Mouse (Mus musculus): ENCODE results near the gene March8. TPM values are rescaled to one million over a fixed set of nuclear protein-coding genes. Genes with fewer than 3 reads are reported as not detected.

Gene March8
- polyA plus RNA-seq, 1 experiment: 112 TPM

GRCm38 (mm10) chr6:116383582-116383981 lies 45.8 kb downstream of the March8 start:
- Histone ChIP-seq H3K4me3 (ENCODE audit: insufficient read depth, low read depth, low read length) (no peak overlapping the region), H3K36me3 (ENCODE audit: control insufficient read depth, insufficient read depth, low read length) (no peaks in the 10 kb centered on the region), H3K4me1 (ENCODE audit: control insufficient read depth, insufficient read depth, low read length) (peaks cover 26% of the 10 kb centered on the region), H3K27me3 (replicated peaks; ENCODE audit: control insufficient read depth, insufficient read depth, low read length) (no peaks in the 10 kb centered on the region), H3K27ac (ENCODE audit: insufficient read depth, low read depth, low read length) (peak overlapping the region; percentile 68)
- WGBS: 52% methylated on average over 10 of the region's 10 CpGs
- no peak for TF ChIP-seq CTCF (conservative IDR thresholded peaks at IDR 0.05; ENCODE audit: insufficient read depth, insufficient read length, low read depth, low read length)
- TF ChIP-seq POLR2A (IDR thresholded peaks at IDR 0.05; ENCODE audit: low read depth, low read length): no peak
- DNase-seq: peak; percentile 63

GRCm38 (mm10) chr6:116385194-116386044 lies 47.6 kb downstream of the March8 start:
- peak; percentile 45 for DNase-seq

GRCm38 (mm10) chr6:116386045-116386415 lies 48.2 kb downstream of the March8 start:
- peak overlapping the region; percentile 37 for H3K27ac ChIP-seq (ENCODE audit: insufficient read depth, low read depth, low read length)
- H3K27me3 ChIP-seq (replicated peaks; ENCODE audit: control insufficient read depth, insufficient read depth, low read length): no peaks in the 10 kb centered on the region

More at GRCm38 (mm10) chr6:116385194-116386044, 47.6 kb downstream of the March8 start:
- WGBS: 25% methylated on average over 5 of the region's 5 CpGs
- TF ChIP-seq CTCF (conservative IDR thresholded peaks at IDR 0.05; ENCODE audit: insufficient read depth, insufficient read length, low read depth, low read length): no peak
- no peak for TF ChIP-seq POLR2A (IDR thresholded peaks at IDR 0.05; ENCODE audit: low read depth, low read length)
- H3K4me1 ChIP-seq (ENCODE audit: control insufficient read depth, insufficient read depth, low read length): peaks cover 24% of the 10 kb centered on the region
- H3K36me3 ChIP-seq (ENCODE audit: control insufficient read depth, insufficient read depth, low read length): no peaks in the 10 kb centered on the region
- no peak overlapping the region for H3K4me3 ChIP-seq (ENCODE audit: insufficient read depth, low read depth, low read length)
- no peaks in the 10 kb centered on the region for H3K27me3 ChIP-seq (replicated peaks; ENCODE audit: control insufficient read depth, insufficient read depth, low read length)
- H3K27ac ChIP-seq (ENCODE audit: insufficient read depth, low read depth, low read length): peak overlapping the region; percentile 84

GRCm38 (mm10) chr6:116386506-116386905 lies 48.7 kb downstream of the March8 start:
- 55% methylated on average over 3 of the region's 3 CpGs for WGBS
- Histone ChIP-seq H3K4me1 (ENCODE audit: control insufficient read depth, insufficient read depth, low read length) (peaks cover 21% of the 10 kb centered on the region), H3K4me3 (ENCODE audit: insufficient read depth, low read depth, low read length) (no peak overlapping the region), H3K27me3 (replicated peaks; ENCODE audit: control insufficient read depth, insufficient read depth, low read length) (no peaks in the 10 kb centered on the region), H3K36me3 (ENCODE audit: control insufficient read depth, insufficient read depth, low read length) (no peaks in the 10 kb centered on the region), H3K27ac (ENCODE audit: insufficient read depth, low read depth, low read length) (no peak overlapping the region)
- TF ChIP-seq CTCF (conservative IDR thresholded peaks at IDR 0.05; ENCODE audit: insufficient read depth, insufficient read length, low read depth, low read length) (no peak), POLR2A (IDR thresholded peaks at IDR 0.05; ENCODE audit: low read depth, low read length) (no peak)
- no peak for DNase-seq

More at GRCm38 (mm10) chr6:116386045-116386415, 48.2 kb downstream of the March8 start:
- peak; percentile 81 for DNase-seq
- peaks cover 24% of the 10 kb centered on the region for H3K4me1 ChIP-seq (ENCODE audit: control insufficient read depth, insufficient read depth, low read length)
- WGBS: 29% methylated on average over 4 of the region's 4 CpGs
- H3K36me3 ChIP-seq (ENCODE audit: control insufficient read depth, insufficient read depth, low read length): no peaks in the 10 kb centered on the region
- TF ChIP-seq CTCF (conservative IDR thresholded peaks at IDR 0.05; ENCODE audit: insufficient read depth, insufficient read length, low read depth, low read length): no peak
- no peak for TF ChIP-seq POLR2A (IDR thresholded peaks at IDR 0.05; ENCODE audit: low read depth, low read length)
- no peak overlapping the region for H3K4me3 ChIP-seq (ENCODE audit: insufficient read depth, low read depth, low read length)

GRCm38 (mm10) chr6:116388068-116388467 lies 50.2 kb downstream of the March8 start:
- 100% methylated on average over 1 of the region's 1 CpGs for WGBS
- Histone ChIP-seq H3K4me3 (ENCODE audit: insufficient read depth, low read depth, low read length) (no peak overlapping the region), H3K27me3 (replicated peaks; ENCODE audit: control insufficient read depth, insufficient read depth, low read length) (no peaks in the 10 kb centered on the region), H3K36me3 (ENCODE audit: control insufficient read depth, insufficient read depth, low read length) (no peaks in the 10 kb centered on the region), H3K4me1 (ENCODE audit: control insufficient read depth, insufficient read depth, low read length) (peaks cover 15% of the 10 kb centered on the region), H3K27ac (ENCODE audit: insufficient read depth, low read depth, low read length) (no peak overlapping the region)
- no peak for DNase-seq
- no peak for TF ChIP-seq POLR2A (IDR thresholded peaks at IDR 0.05; ENCODE audit: low read depth, low read length)
- TF ChIP-seq CTCF (conservative IDR thresholded peaks at IDR 0.05; ENCODE audit: insufficient read depth, insufficient read length, low read depth, low read length): no peak

GRCm38 (mm10) chr6:116389481-116389880 lies 51.7 kb downstream of the March8 start:
- no peaks in the 10 kb centered on the region for H3K36me3 ChIP-seq (ENCODE audit: control insufficient read depth, insufficient read depth, low read length)
- H3K4me3 ChIP-seq (ENCODE audit: insufficient read depth, low read depth, low read length): no peak overlapping the region
- H3K27me3 ChIP-seq (replicated peaks; ENCODE audit: control insufficient read depth, insufficient read depth, low read length): no peaks in the 10 kb centered on the region
- no peak for DNase-seq
- peaks cover 4% of the 10 kb centered on the region for H3K4me1 ChIP-seq (ENCODE audit: control insufficient read depth, insufficient read depth, low read length)
- H3K27ac ChIP-seq (ENCODE audit: insufficient read depth, low read depth, low read length): no peak overlapping the region
- no peak for TF ChIP-seq CTCF (conservative IDR thresholded peaks at IDR 0.05; ENCODE audit: insufficient read depth, insufficient read length, low read depth, low read length)
- no peak for TF ChIP-seq POLR2A (IDR thresholded peaks at IDR 0.05; ENCODE audit: low read depth, low read length)

- H3K4me1 ChIP-seq (ENCODE audit: control insufficient read depth, insufficient read depth, low read length): peaks cover 10% of the 10 kb centered on the region
- H3K4me3 ChIP-seq (ENCODE audit: insufficient read depth, low read depth, low read length): no peak overlapping the region
- no peak overlapping the region; the same call in 1 of the 2 replicates for H3K27ac ChIP-seq (ENCODE audit: insufficient read depth, low read depth, low read length)
- H3K27me3 ChIP-seq (replicated peaks; ENCODE audit: control insufficient read depth, insufficient read depth, low read length): no peaks in the 10 kb centered on the region
- WGBS: 37% methylated on average over 2 of the region's 2 CpGs
- H3K36me3 ChIP-seq (ENCODE audit: control insufficient read depth, insufficient read depth, low read length): no peaks in the 10 kb centered on the region
- DNase-seq: peak; percentile 36
- no peak for TF ChIP-seq POLR2A (IDR thresholded peaks at IDR 0.05; ENCODE audit: low read depth, low read length)
- TF ChIP-seq CTCF (conservative IDR thresholded peaks at IDR 0.05; ENCODE audit: insufficient read depth, insufficient read length, low read depth, low read length): no peak
Measured at GRCm38 (mm10) chr6:116394916-116395648, 57.3 kb downstream of the March8 start.
